ENCODE assay signal across 10 mouse cellular contexts in the genomic region with DNA sequence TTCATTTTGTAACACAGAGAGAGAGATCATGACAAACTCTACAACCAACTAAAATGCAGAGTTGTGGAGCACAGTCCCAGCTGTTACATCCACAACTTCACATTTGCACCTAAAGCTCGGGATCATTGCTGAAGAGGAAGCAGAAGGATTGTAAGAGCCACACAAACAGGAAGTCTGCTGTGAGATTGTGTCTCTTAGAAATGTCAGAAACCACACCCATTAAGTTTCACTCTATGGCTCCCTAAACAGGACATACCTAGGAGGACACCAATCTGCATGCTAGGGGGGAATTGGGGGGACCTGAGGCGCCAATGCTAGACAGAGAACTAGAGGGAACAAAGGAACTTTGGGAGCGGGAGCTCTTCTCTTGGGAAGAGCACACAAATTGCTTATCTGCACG. TPM values are rescaled to one million over a fixed set of nuclear protein-coding genes. Genes with fewer than 3 reads are reported as not detected.
DNase-seq lines count a peak whose midpoint lies in the region; ATAC-seq lines count a peak whose summit lies in the region.
"Had no signal": no experiment of that assay in that cellular context is flagged by ENCODE, and none has a peak within 500 bp of the region (broad histone marks: within the 10 kb centered on the region; RNA-seq: fewer than 3 reads in every experiment).

No protein-coding gene starts in this region.

- peak; percentile 1 for DNase-seq in CD4-positive, CD25-positive, alpha-beta regulatory T cell, adult 2 months (ENCODE audit: low read depth, low spot score)
- DNase-seq in MEL-GATA-1-ER (ENCODE audit: extremely low read depth, low read depth), result peak; percentile 8
- peak; percentile 4 for DNase-seq in induced T-regulatory cell, adult 2 months (ENCODE audit: low read depth)
- DNase-seq in lung, postnatal 25 days (ENCODE audit: low spot score), result peak; percentile 2

- peak; percentile 69 for ATAC-seq in common myeloid progenitor, adult 5-6 weeks (replicated peaks; ENCODE audit: low read depth, poor library complexity, severe bottlenecking)
- ATAC-seq in megakaryocyte progenitor cell, adult 5-6 weeks (replicated peaks; ENCODE audit: poor library complexity), result peak; percentile 71

RNA-seq across cellular contexts. Expression of gene Rtl8a, which starts 9.4 kb away (rescaled TPM):
- 4.4 TPM in 1 of 2 replicates, not detected in the other for total RNA-seq in common myeloid progenitor, adult 5-6 weeks (2017)
- 9.8 and 11.0 TPM in 2 replicates for total RNA-seq in megakaryocyte progenitor cell, adult 5-6 weeks (2015)
- 3.3 and 7.3 TPM in 2 replicates for total RNA-seq in megakaryocyte progenitor cell, adult 5-6 weeks (2017)
- total RNA-seq: G1E had no signal

RNA-seq across cellular contexts. Expression of gene Rtl8b, which starts 17.3 kb away (rescaled TPM):
- 1.3 and 10.3 TPM in 2 replicates for total RNA-seq in common myeloid progenitor, adult 5-6 weeks (2017)
- total RNA-seq in megakaryocyte progenitor cell, adult 5-6 weeks (2015), result 12.8 and 15.5 TPM in 2 replicates
- 3.3 and 7.5 TPM in 2 replicates for total RNA-seq in megakaryocyte progenitor cell, adult 5-6 weeks (2017)
- total RNA-seq: CH12.LX, G1E had no signal

RNA-seq across cellular contexts. Expression of gene Gm14597, which starts 44.1 kb away (rescaled TPM):
- not detected in 2 replicates for total RNA-seq in common myeloid progenitor, adult 5-6 weeks (2017)
- total RNA-seq in megakaryocyte progenitor cell, adult 5-6 weeks (2015), result not detected in 2 replicates
- total RNA-seq in megakaryocyte progenitor cell, adult 5-6 weeks (2017), result not detected in 2 replicates
- total RNA-seq: adrenal gland, postnatal 14 days; adrenal gland, postnatal 36 days; CH12.LX had no signal

RNA-seq across cellular contexts. Expression of gene Rtl8c, which starts 45.1 kb away (rescaled TPM):
- 2.0 and 6.6 TPM in 2 replicates for total RNA-seq in common myeloid progenitor, adult 5-6 weeks (2017)
- total RNA-seq in megakaryocyte progenitor cell, adult 5-6 weeks (2015), result 3.6 and 13.3 TPM in 2 replicates
- 8.4 TPM in 1 of 2 replicates, not detected in the other for total RNA-seq in megakaryocyte progenitor cell, adult 5-6 weeks (2017)
- total RNA-seq: G1E had no signal

Comparison
In these comparisons a context has a peak if more than half of its experiments do, and no peak if none do; other contexts are left out.
1. Peak in every context shown above with its lines: DNase-seq and ATAC-seq.